Mouse (Mus musculus) stomach, embryonic 14.5 days (tissue): Measurements from ENCODE around the gene Snapin. TPM values are rescaled to one million over a fixed set of nuclear protein-coding genes. Genes with fewer than 3 reads are reported as not detected.

Source experiments
- ATAC-seq: fragments of 200-750 bp; cut with Nextera tagmentation; 2 replicates; pipeline ENCODE4 v1.8.0; 2017; ENCODE audit warnings: low read depth, moderate TSS enrichment; ENCODE audit not compliant: insufficient number of reproducible peaks, insufficient read depth, low FRiP score
- H3K27ac ChIP-seq: fragments of 300-500 bp; sonication (generic); 2 replicates; pipeline ENCODE4 v1.5.1; 2014; ENCODE audit warnings: mild to moderate bottlenecking, low read length, moderate library complexity, mixed read lengths
- H3K27me3 ChIP-seq: fragments of 300-500 bp; sonication (generic); 2 replicates; pipeline ENCODE4 v1.6.1; 2014; ENCODE audit warnings: low read length, control low read depth, mixed read lengths; ENCODE audit not compliant: control insufficient read depth, insufficient read depth
- H3K36me3 ChIP-seq: fragments of 300-500 bp; sonication (generic); 2 replicates; pipeline ENCODE4 v1.6.1; 2014; ENCODE audit warnings: mild to moderate bottlenecking, control low read depth, low read length, moderate library complexity, mixed read lengths; ENCODE audit not compliant: control insufficient read depth, insufficient read depth
- H3K4me1 ChIP-seq: fragments of 300-500 bp; sonication (generic); 2 replicates; pipeline ENCODE4 v1.6.1; 2014; ENCODE audit warnings: low read length, control low read depth, mixed read lengths; ENCODE audit not compliant: control insufficient read depth, insufficient read depth
- H3K4me2 ChIP-seq: fragments of 300-500 bp; sonication (generic); replicated peaks from 2 replicates; pipeline ENCODE4 v1.6.1; 2014; ENCODE audit warnings: low read depth, low read length, control low read depth
- H3K4me3 ChIP-seq: fragments of 300-500 bp; sonication (generic); 2 replicates; pipeline ENCODE4 v1.5.1; 2014; ENCODE audit warnings: low read depth, low read length, control low read depth
- H3K9ac ChIP-seq: fragments of 300-500 bp; sonication (generic); replicated peaks from 2 replicates; pipeline ENCODE4 v1.6.1; 2014; ENCODE audit warnings: low read depth, mild to moderate bottlenecking, control low read depth, low read length, moderate library complexity, mixed read lengths
- H3K9me3 ChIP-seq: fragments of 300-500 bp; sonication (generic); 2 replicates; pipeline ENCODE4 v1.6.1; 2016; ENCODE audit warnings: low read depth, low read length, control low read depth; ENCODE audit not compliant: control insufficient read depth
- WGBS: fragments of 180-500 bp; shearing (Covaris S2); extraction: QIAGEN DNeasy Blood & Tissue Kit; methylation state at CpG from one replicate; pipeline ENCODE4 v1.1.7; 2014; 5-methylcytosine and 5-hydroxymethylcytosine counted together
- polyA plus RNA-seq: library from polyadenylated mRNA; unstranded; fragments of >200 nt; fragmentation: Nextera tagmentation; extraction: Ambion mirVana; gene quantifications from 2 replicates; pipeline ENCODE4 v1.2.1, GENCODE M21; 2014

The Snapin gene
- polyA plus RNA-seq, 1 experiment from 2014 or later = 81.2 TPM

DNA sequence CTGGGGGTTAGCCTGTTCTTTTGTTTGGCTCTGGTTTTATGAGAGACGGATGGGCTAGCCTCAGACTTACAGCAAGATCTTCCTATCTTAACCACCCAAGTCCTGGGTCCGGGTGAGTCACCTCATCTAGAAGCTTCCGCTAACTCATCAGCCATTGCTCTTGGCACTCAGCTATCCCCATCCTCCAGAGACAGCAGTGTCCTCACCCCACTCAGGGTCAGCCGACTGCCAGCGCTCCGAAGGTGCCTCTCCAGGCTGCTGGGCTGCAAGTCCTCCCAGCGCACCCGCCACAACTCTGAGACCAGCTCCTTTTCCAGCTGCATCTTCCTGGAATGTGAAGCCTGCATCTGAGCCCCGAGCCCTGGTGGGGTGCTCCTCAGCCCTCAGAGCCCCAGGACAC is 31.1 kb downstream of the Snapin start:
- H3K27ac ChIP-seq = no peak overlapping the region
- H3K4me3 ChIP-seq = no peak overlapping the region
- ATAC-seq = no peak
- peaks cover 7% of the 10 kb centered on the region for H3K27me3 ChIP-seq
- WGBS = 86% methylated on average over 9 of the region's 9 CpGs
- no peak overlapping the region for H3K9ac ChIP-seq
- H3K4me1 ChIP-seq = no peaks in the 10 kb centered on the region
- no peaks in the 10 kb centered on the region for H3K36me3 ChIP-seq
- H3K4me2 ChIP-seq = no peak overlapping the region
- H3K9me3 ChIP-seq = no peaks in the 10 kb centered on the region

DNA sequence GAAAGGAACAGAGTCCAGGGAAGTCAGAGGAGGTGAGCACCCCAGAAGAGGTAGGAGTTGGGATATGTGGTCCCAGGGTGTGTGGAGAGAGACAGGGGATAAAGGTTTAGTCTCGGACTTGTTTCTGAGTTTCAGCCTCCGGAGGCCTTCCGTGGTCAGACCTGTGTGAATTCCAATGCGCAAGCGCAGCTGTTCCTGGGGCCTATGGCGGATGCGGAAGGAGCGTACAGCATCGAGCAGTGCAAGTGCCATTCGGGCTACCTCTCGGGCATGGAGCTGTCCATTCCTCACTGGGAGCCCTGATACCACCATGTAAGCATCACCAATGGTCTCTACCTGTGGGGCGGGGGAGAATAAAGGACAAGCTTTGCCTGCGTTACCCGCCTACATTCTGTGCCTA is 35.9 kb downstream of the Snapin start:
- H3K4me1 ChIP-seq = no peaks in the 10 kb centered on the region
- H3K9me3 ChIP-seq = no peaks in the 10 kb centered on the region
- no peak for ATAC-seq
- no peak overlapping the region for H3K9ac ChIP-seq
- H3K4me2 ChIP-seq = no peak overlapping the region
- H3K27ac ChIP-seq = no peak overlapping the region
- H3K36me3 ChIP-seq = no peaks in the 10 kb centered on the region
- no peaks in the 10 kb centered on the region for H3K27me3 ChIP-seq
- H3K4me3 ChIP-seq = no peak overlapping the region
- WGBS = 88% methylated on average over 14 of the region's 14 CpGs

DNA sequence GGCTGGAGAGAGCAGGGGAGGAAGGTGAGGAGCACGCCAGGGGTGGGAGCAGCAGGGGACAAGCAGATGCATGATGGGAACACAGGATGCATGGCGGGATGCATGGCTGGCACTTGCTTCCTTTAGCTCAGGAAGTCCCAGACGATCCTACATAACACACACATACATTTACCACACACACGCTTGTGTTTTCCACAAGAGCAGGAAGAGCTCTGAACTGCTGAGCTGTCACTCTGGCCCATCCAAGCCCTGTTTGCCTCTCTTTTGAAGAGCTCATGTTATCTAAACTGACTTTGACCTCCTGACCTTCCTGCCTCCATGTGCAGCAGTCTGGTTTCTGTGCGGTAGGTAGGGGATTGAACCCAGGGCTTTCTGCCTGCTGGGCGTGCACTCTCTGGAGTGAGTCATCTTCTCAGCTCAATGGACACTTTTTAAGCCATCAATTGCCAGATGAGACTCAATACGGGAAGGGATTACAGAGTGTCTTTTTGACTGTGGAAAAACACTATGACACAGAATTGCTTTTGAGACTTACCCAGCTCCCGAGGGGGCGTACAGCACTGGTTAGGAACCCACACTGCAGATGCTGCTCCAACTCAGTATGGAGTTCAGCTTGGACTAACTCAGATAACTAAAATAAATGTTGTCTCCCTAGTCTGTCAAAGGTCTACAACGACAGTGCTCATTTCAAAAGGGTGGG is 39.3 kb downstream of the Snapin start:
- WGBS = 35% methylated on average over 10 of the region's 10 CpGs
- Histone ChIP-seq H3K4me3 (no peak overlapping the region), H3K9ac (no peak overlapping the region), H3K27ac (no peak overlapping the region), H3K4me2 (no peak overlapping the region), H3K36me3 (no peaks in the 10 kb centered on the region), H3K4me1 (peaks cover 7% of the 10 kb centered on the region), H3K27me3 (no peaks in the 10 kb centered on the region), H3K9me3 (no peaks in the 10 kb centered on the region)
- no peak for ATAC-seq

DNA sequence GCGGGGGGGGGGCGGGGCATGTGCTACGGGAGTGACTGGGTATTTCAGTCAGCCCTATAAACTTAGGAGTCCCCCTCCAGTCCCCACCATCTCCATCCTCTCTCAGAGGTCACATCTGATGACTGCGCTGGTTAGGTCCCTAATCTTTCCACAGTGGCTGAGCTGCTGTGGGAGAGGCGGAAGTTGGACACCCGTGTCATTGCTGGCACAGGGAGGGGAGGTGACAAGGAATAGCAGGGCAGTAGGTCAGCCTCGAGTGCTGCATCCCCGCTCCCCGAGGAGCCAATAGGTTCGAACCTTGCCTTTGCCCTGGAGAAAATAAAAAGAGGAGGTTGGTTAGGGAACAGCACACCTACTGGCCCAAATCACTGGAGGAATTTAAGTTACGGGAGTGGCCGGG is 40.0 kb downstream of the Snapin start:
- H3K4me3 ChIP-seq = no peak overlapping the region
- H3K9me3 ChIP-seq = no peaks in the 10 kb centered on the region
- H3K27me3 ChIP-seq = no peaks in the 10 kb centered on the region
- H3K36me3 ChIP-seq = no peaks in the 10 kb centered on the region
- no peak overlapping the region for H3K4me2 ChIP-seq
- no peak for ATAC-seq
- no peak overlapping the region for H3K27ac ChIP-seq
- peaks cover 9% of the 10 kb centered on the region for H3K4me1 ChIP-seq
- H3K9ac ChIP-seq = no peak overlapping the region
- WGBS = 30% methylated on average over 12 of the region's 12 CpGs

DNA sequence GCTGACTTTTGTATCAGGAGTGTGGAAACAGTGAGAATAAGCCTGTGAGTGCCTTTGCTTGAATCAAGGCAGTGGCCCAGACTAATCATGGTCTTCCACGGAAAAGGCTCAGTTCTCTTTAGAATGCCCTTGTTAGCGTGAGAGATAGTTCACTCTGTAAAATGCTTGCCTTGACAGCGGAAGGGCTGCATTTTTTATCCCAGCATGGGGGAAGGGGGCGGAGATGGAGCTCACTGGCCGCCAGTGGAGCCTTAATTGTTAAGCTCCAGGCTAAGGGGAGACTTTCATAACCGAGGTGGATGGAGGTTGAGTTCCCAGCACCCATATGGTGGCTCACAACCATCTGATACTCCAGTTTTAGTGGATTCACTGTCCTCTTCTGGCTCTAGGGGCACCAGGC is 42.2 kb downstream of the Snapin start:
- ATAC-seq = no peak
- Histone ChIP-seq H3K9me3 (no peaks in the 10 kb centered on the region), H3K4me3 (no peak overlapping the region), H3K4me1 (peaks cover 9% of the 10 kb centered on the region), H3K36me3 (no peaks in the 10 kb centered on the region), H3K27ac (no peak overlapping the region), H3K4me2 (no peak overlapping the region), H3K27me3 (no peaks in the 10 kb centered on the region), H3K9ac (no peak overlapping the region)
- WGBS = 43% methylated on average over 6 of the region's 6 CpGs

DNA sequence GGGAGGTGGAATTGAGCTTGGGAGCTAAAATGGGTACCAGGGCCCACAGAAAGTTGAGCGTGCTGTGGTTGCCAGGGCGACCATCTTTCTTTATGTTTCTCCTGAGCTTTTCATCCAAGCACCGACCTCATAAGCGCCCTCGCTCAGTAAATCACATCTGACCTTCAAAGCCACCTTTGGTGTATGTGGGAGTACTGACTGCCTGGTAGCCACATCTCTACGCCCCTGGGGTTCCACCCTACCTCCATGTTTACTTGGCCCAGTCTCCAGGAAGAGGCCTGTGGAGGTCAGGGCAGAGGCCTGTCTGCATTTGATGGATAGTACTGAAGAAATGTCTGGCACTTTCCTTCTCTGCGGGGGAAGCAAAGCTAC is 43.7 kb downstream of the Snapin start:
- 0 out of 2 replicates have a peak, but pooled peaks have one; percentile 15 for ATAC-seq
- Histone ChIP-seq H3K36me3 (no peaks in the 10 kb centered on the region), H3K27me3 (no peaks in the 10 kb centered on the region), H3K9ac (0 out of 2 replicates have a peak overlapping the region, but pooled peaks have one; percentile 25), H3K4me1 (peaks cover 9% of the 10 kb centered on the region), H3K4me2 (peak overlapping the region; percentile 44), H3K27ac (peak overlapping the region; percentile 93), H3K9me3 (no peaks in the 10 kb centered on the region), H3K4me3 (peak overlapping the region; percentile 21; the same call in 1 of the 2 replicates)
- 24% methylated on average over 7 of the region's 7 CpGs for WGBS

DNA sequence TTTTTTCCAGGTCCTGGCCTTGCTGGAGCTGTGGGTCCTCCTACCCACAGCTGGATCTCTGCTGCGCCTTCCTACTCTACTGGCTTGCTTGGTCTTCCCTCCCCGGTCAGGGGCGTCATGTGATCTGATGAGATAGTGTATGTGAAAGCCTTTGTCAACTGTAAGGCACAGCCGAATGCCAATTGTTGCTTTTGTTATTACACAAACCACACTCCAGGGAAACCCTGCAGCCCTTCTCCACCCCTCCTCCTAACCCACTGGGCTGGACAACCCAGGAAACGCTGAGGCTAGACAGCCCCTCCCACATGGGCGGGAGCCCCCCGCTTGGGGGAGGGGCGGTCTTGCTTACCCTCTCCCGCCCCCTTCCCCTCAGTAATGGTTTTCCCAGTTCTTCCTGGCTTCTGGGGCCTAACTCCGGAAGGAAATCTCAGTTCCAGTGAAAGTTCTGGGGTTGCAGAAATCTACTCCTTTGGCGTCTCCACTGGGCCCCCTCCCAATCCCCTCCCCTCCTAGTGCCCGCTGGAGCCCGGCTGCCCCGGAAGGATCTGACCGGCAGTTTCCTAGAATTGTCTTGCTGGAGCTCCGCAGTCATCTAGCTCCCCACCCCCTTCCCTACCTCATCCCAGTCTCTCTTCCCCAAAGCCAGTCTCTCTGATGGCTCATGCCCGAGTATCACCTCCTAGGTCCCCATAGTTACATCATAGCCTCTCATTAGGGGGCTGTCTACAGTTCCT is 44.3 kb downstream of the Snapin start:
- WGBS = under 1% methylated on average over 17 of the region's 17 CpGs
- H3K9ac ChIP-seq = 0 out of 2 replicates have a peak overlapping the region, but pooled peaks have one; percentile 25
- peak overlapping the region; percentile 44 for H3K4me2 ChIP-seq
- peak overlapping the region; percentile 21 for H3K4me3 ChIP-seq
- peaks cover 9% of the 10 kb centered on the region for H3K4me1 ChIP-seq
- ATAC-seq = peak; percentile 92
- H3K9me3 ChIP-seq = no peaks in the 10 kb centered on the region
- no peaks in the 10 kb centered on the region for H3K36me3 ChIP-seq
- no peaks in the 10 kb centered on the region for H3K27me3 ChIP-seq
- H3K27ac ChIP-seq = peak overlapping the region; percentile 93

DNA sequence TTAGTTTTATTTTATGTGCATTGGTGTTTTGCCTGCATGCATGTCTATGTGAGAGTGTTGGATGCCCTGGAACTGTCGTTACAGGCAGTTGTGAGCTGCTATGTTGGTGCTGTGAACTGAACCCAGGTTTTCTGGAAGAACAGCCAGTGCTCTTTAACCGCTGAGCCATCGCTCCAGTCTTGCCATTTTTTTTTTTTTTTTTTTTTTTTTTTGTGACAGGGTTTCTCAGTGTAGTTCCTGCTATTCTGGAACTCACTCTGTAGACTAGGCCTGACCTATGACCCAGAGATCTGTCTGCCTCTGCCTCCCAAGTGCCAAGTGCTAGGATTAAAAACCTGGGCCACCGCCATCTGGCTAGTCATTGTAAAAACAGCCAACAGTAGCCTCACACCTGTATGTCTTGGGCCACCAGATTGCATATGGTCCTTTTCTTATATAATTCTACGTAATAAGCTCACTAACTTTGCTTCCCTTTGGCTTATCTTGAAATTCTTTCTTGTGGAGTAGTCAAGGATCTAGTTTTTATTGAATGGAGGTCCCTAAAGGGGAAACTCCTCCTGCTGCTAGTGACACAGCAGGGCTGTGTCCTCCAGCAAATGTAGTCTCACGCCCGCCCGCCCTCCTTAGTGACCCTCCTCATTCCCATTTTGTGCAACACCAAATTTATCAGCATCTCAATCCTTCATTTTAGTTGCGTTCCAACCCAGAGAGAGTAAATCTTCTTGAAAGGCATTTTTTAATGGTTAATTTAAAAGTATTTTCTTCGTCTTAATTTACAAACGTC is 45.2 kb downstream of the Snapin start:
- H3K4me2 ChIP-seq = peak overlapping the region; percentile 44
- no peak for ATAC-seq
- H3K4me3 ChIP-seq = no peak overlapping the region
- no peak overlapping the region for H3K9ac ChIP-seq
- peaks cover 9% of the 10 kb centered on the region for H3K4me1 ChIP-seq
- WGBS = 62% methylated on average over 11 of the region's 11 CpGs
- no peaks in the 10 kb centered on the region for H3K27me3 ChIP-seq
- H3K9me3 ChIP-seq = no peaks in the 10 kb centered on the region
- H3K36me3 ChIP-seq = no peaks in the 10 kb centered on the region
- H3K27ac ChIP-seq = peak overlapping the region; percentile 93
